Mouse (Mus musculus): ENCODE data around the gene Optc. TPM values are rescaled to one million over a fixed set of nuclear protein-coding genes. Genes with fewer than 3 reads are reported as not detected.

Optc gene
- polyA plus RNA-seq, 1 experiment from 2014 or later: 1.0 TPM

DNA sequence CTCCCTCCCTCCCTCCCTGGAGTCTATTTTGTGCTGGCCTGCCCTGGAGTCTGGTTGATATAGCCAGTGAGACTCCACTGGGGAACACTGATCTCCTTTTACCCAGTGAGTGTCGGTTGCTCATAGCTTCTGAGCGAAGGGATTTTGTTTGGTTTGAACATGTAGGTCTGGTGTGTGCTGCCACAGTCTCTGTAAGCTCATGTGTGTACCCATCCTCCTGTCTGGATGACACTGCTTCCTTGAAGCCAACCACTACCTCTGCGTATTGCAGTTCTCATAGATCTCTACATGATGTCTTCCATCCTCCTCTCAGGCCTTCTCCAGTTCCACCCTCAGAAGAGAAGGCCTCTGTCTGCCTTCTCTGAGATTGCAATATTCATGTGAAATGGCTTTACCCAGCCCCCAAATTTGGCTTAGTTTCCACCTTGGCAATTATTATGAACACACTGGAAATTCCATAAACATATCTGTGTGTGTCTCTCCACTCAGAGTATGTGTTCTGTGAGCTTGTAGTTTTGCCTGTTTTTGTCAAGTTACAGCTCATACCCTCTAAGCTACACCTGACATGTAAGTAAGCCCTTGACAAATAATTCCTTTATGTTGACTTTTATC lies 32.8 kb upstream of the Optc start:
- Histone ChIP-seq H3K4me2 (no peak overlapping the region), H3K27ac (ENCODE audit: low read depth, low read length) (no peak overlapping the region), H3K4me1 (ENCODE audit: control insufficient read depth, insufficient read depth, low read length) (no peaks in the 10 kb centered on the region), H3K4me3 (ENCODE audit: low read depth, low read length) (no peak overlapping the region), H3K36me3 (ENCODE audit: control insufficient read depth, insufficient read depth, low read length) (no peaks in the 10 kb centered on the region), H3K9ac (ENCODE audit: low read depth, low read length) (no peak overlapping the region), H3K27me3 (ENCODE audit: control insufficient read depth, insufficient read depth, low read length) (no peaks in the 10 kb centered on the region), H3K9me3 (replicated peaks; ENCODE audit: control insufficient read depth, low read length) (no peaks in the 10 kb centered on the region)
- WGBS (ENCODE audit: insufficient replicate concordance): 65% methylated on average over 3 of the region's 3 CpGs
- no peak for ATAC-seq (replicated peaks; ENCODE audit: insufficient number of reproducible peaks, low FRiP score, low TSS enrichment)

DNA sequence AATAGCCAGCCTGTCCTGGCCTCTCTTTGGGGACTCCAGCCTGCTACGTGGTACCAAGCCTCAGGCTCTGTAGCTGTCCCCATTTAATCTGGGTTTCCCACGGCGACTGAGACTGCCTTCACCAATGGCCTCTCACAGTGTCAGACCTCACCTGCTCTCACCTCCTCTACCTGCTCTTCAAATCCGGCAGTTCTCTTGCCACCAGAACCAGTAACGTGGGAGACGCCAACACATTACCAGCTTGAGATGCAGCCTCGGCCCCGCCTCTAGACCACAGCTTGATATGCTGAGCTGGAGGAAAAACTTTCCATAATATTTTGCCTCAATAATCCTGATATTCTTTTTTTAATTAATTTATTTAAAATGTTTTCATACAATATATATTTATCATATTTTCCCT lies 31.9 kb upstream of the Optc start:
- Histone ChIP-seq H3K27me3 (ENCODE audit: control insufficient read depth, insufficient read depth, low read length) (no peaks in the 10 kb centered on the region), H3K4me2 (no peak overlapping the region), H3K27ac (ENCODE audit: low read depth, low read length) (no peak overlapping the region), H3K4me1 (ENCODE audit: control insufficient read depth, insufficient read depth, low read length) (no peaks in the 10 kb centered on the region), H3K36me3 (ENCODE audit: control insufficient read depth, insufficient read depth, low read length) (no peaks in the 10 kb centered on the region), H3K9ac (ENCODE audit: low read depth, low read length) (no peak overlapping the region), H3K4me3 (ENCODE audit: low read depth, low read length) (no peak overlapping the region), H3K9me3 (replicated peaks; ENCODE audit: control insufficient read depth, low read length) (no peaks in the 10 kb centered on the region)
- no peak; the same call in 1 of the 2 replicates for ATAC-seq (replicated peaks; ENCODE audit: insufficient number of reproducible peaks, low FRiP score, low TSS enrichment)
- WGBS (ENCODE audit: insufficient replicate concordance): 77% methylated on average over 8 of the region's 8 CpGs

DNA sequence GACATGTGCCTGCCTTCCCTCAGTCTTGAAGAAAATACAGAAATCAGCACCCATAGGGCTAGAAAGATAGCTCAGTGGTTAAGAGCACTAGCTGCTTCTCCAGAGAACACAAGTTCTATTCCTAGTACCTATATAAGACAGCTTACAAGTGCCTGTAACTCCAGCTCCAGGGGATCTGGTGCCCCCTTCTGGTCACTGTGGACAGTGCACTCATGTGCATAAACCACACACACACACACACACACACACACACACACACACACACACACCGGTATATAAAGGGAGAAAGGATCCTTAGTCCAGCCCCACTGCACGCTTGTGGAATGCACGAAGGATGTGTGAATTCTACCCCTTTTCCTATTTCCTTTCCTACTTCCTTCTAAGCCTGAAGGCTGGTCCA lies 28.4 kb upstream of the Optc start:
- Histone ChIP-seq H3K9me3 (replicated peaks; ENCODE audit: control insufficient read depth, low read length) (no peaks in the 10 kb centered on the region), H3K4me3 (ENCODE audit: low read depth, low read length) (no peak overlapping the region), H3K9ac (ENCODE audit: low read depth, low read length) (no peak overlapping the region), H3K36me3 (ENCODE audit: control insufficient read depth, insufficient read depth, low read length) (no peaks in the 10 kb centered on the region), H3K4me2 (no peak overlapping the region), H3K27me3 (ENCODE audit: control insufficient read depth, insufficient read depth, low read length) (no peaks in the 10 kb centered on the region), H3K27ac (ENCODE audit: low read depth, low read length) (no peak overlapping the region), H3K4me1 (ENCODE audit: control insufficient read depth, insufficient read depth, low read length) (0 out of 2 replicates have a peak, but pooled peaks cover 2% of the 10 kb centered on the region)
- WGBS (ENCODE audit: insufficient replicate concordance): 99% methylated on average over 3 of the region's 3 CpGs
- ATAC-seq (replicated peaks; ENCODE audit: insufficient number of reproducible peaks, low FRiP score, low TSS enrichment): no peak

GRCm38 (mm10) chr1:133934354-133934963 lies 26.7 kb upstream of the Optc start:
- H3K9ac ChIP-seq (ENCODE audit: low read depth, low read length): no peak overlapping the region
- no peak overlapping the region for H3K4me3 ChIP-seq (ENCODE audit: low read depth, low read length)
- no peaks in the 10 kb centered on the region for H3K36me3 ChIP-seq (ENCODE audit: control insufficient read depth, insufficient read depth, low read length)
- H3K4me2 ChIP-seq: no peak overlapping the region
- no peak overlapping the region for H3K27ac ChIP-seq (ENCODE audit: low read depth, low read length)
- WGBS (ENCODE audit: insufficient replicate concordance): 72% methylated on average over 10 of the region's 10 CpGs
- H3K27me3 ChIP-seq (ENCODE audit: control insufficient read depth, insufficient read depth, low read length): no peaks in the 10 kb centered on the region
- ATAC-seq (replicated peaks; ENCODE audit: insufficient number of reproducible peaks, low FRiP score, low TSS enrichment): no peak
- H3K9me3 ChIP-seq (replicated peaks; ENCODE audit: control insufficient read depth, low read length): no peaks in the 10 kb centered on the region
- 0 out of 2 replicates have a peak, but pooled peaks cover 2% of the 10 kb centered on the region for H3K4me1 ChIP-seq (ENCODE audit: control insufficient read depth, insufficient read depth, low read length)

- H3K4me1 ChIP-seq (ENCODE audit: control insufficient read depth, insufficient read depth, low read length): 0 out of 2 replicates have a peak, but pooled peaks cover 2% of the 10 kb centered on the region
- H3K9ac ChIP-seq (ENCODE audit: low read depth, low read length): no peak overlapping the region
- no peak overlapping the region for H3K4me2 ChIP-seq
- 55% methylated on average over 14 of the region's 14 CpGs for WGBS (ENCODE audit: insufficient replicate concordance)
- H3K27me3 ChIP-seq (ENCODE audit: control insufficient read depth, insufficient read depth, low read length): no peaks in the 10 kb centered on the region
- ATAC-seq (replicated peaks; ENCODE audit: insufficient number of reproducible peaks, low FRiP score, low TSS enrichment): no peak
- H3K27ac ChIP-seq (ENCODE audit: low read depth, low read length): no peak overlapping the region
- no peaks in the 10 kb centered on the region for H3K36me3 ChIP-seq (ENCODE audit: control insufficient read depth, insufficient read depth, low read length)
- no peaks in the 10 kb centered on the region for H3K9me3 ChIP-seq (replicated peaks; ENCODE audit: control insufficient read depth, low read length)
- H3K4me3 ChIP-seq (ENCODE audit: low read depth, low read length): no peak overlapping the region
Observed at GRCm38 (mm10) chr1:133933301-133934195, 25.7 kb upstream of the Optc start.

DNA sequence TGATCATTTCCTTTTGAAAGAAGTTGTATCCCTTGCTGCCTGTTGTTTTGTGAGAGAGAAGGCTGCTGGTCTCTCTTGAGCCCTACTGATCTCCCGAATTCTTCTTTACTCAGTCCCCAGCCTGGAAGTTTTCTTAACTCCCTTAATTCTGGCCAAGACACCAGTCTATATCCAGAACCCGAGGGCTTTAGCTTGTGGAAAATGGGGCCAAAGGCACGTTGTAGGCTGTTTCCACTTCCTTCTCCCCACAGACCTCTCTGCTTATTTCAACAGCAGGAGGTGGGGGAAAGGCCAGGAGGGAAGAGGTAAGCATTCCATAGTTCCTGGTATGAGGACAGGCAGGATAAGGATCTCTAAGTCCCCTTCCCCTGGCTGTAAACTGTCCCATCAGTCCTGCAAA lies 22.2 kb upstream of the Optc start:
- no peaks in the 10 kb centered on the region for H3K9me3 ChIP-seq (replicated peaks; ENCODE audit: control insufficient read depth, low read length)
- no peak overlapping the region for H3K27ac ChIP-seq (ENCODE audit: low read depth, low read length)
- H3K4me1 ChIP-seq (ENCODE audit: control insufficient read depth, insufficient read depth, low read length): 0 out of 2 replicates have a peak, but pooled peaks cover 2% of the 10 kb centered on the region
- H3K4me3 ChIP-seq (ENCODE audit: low read depth, low read length): no peak overlapping the region
- H3K4me2 ChIP-seq: no peak overlapping the region
- H3K27me3 ChIP-seq (ENCODE audit: control insufficient read depth, insufficient read depth, low read length): no peaks in the 10 kb centered on the region
- 42% methylated on average over 3 of the region's 3 CpGs for WGBS (ENCODE audit: insufficient replicate concordance)
- H3K36me3 ChIP-seq (ENCODE audit: control insufficient read depth, insufficient read depth, low read length): no peaks in the 10 kb centered on the region
- H3K9ac ChIP-seq (ENCODE audit: low read depth, low read length): no peak overlapping the region
- ATAC-seq (replicated peaks; ENCODE audit: insufficient number of reproducible peaks, low FRiP score, low TSS enrichment): no peak

- Histone ChIP-seq H3K36me3 (ENCODE audit: control insufficient read depth, insufficient read depth, low read length) (no peaks in the 10 kb centered on the region), H3K27ac (ENCODE audit: low read depth, low read length) (no peak overlapping the region), H3K9me3 (replicated peaks; ENCODE audit: control insufficient read depth, low read length) (no peaks in the 10 kb centered on the region), H3K9ac (ENCODE audit: low read depth, low read length) (no peak overlapping the region), H3K4me2 (no peak overlapping the region), H3K27me3 (ENCODE audit: control insufficient read depth, insufficient read depth, low read length) (no peaks in the 10 kb centered on the region), H3K4me3 (ENCODE audit: low read depth, low read length) (no peak overlapping the region), H3K4me1 (ENCODE audit: control insufficient read depth, insufficient read depth, low read length) (peaks cover 6% of the 10 kb centered on the region)
- WGBS (ENCODE audit: insufficient replicate concordance): 77% methylated on average over 3 of the region's 3 CpGs
- ATAC-seq (replicated peaks; ENCODE audit: insufficient number of reproducible peaks, low FRiP score, low TSS enrichment): no peak
Observed at GRCm38 (mm10) chr1:133925223-133925622, 17.4 kb upstream of the Optc start.

- Histone ChIP-seq H3K9me3 (replicated peaks; ENCODE audit: control insufficient read depth, low read length) (no peaks in the 10 kb centered on the region), H3K36me3 (ENCODE audit: control insufficient read depth, insufficient read depth, low read length) (no peaks in the 10 kb centered on the region), H3K27me3 (ENCODE audit: control insufficient read depth, insufficient read depth, low read length) (no peaks in the 10 kb centered on the region), H3K4me3 (ENCODE audit: low read depth, low read length) (no peak overlapping the region), H3K4me2 (no peak overlapping the region), H3K9ac (ENCODE audit: low read depth, low read length) (no peak overlapping the region; the same call in 1 of the 2 replicates), H3K4me1 (ENCODE audit: control insufficient read depth, insufficient read depth, low read length) (peaks cover 6% of the 10 kb centered on the region), H3K27ac (ENCODE audit: low read depth, low read length) (no peak overlapping the region)
- no peak for ATAC-seq (replicated peaks; ENCODE audit: insufficient number of reproducible peaks, low FRiP score, low TSS enrichment)
- WGBS (ENCODE audit: insufficient replicate concordance): 32% methylated on average over 7 of the region's 7 CpGs
Observed at GRCm38 (mm10) chr1:133924141-133924875, 16.5 kb upstream of the Optc start.
